Mouse (Mus musculus): ENCODE data around the gene Fam25c.

DNA sequence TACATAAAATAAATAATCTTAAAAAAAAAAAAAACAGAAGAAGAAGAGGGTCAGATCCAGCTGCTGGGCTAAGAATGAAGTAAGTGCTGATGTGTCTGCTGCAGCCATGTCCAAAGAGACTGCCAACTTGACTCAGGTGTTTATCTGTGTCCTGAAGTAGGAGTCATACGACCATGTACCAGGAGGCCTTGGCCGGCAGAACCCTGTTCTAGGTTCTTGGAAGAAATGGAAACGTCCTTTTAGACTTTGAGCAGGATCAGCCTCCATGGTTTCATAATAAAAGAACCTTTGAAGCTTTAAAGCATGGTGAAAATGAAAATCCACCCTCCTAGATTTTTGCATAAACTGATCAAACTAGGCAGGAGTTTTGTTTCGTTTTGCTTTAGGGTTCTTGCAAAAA lies 777 bp downstream of the Fam25c start:
- TF ChIP-seq EP300 (IDR thresholded peaks at IDR 0.05; ENCODE audit: low read depth) = no peak
- TF ChIP-seq CTCF (IDR thresholded peaks at IDR 0.05; ENCODE audit: low read depth) = no peak

Data from liver, postnatal 0 days (tissue).